Comparison of ENCODE assay signal across 9 mouse cellular contexts in genomic region chr5:137553000-137553399, GRCm38 (mm10). TPM values are rescaled to one million over a fixed set of nuclear protein-coding genes. Genes with fewer than 3 reads are reported as not detected.
DNase-seq lines count a peak whose midpoint lies in the region; ATAC-seq and TF ChIP-seq lines count a peak whose summit lies in the region.
"Had no signal": no experiment of that assay in that cellular context is flagged by ENCODE, and none has a peak within 500 bp of the region (broad histone marks: within the 10 kb centered on the region; RNA-seq: fewer than 3 reads in every experiment).

No protein-coding gene starts in this region.

- no peaks in the 10 kb centered on the region for H3K36me3 ChIP-seq in lung, postnatal 0 days (ENCODE audit: insufficient read depth, low read length)
- H3K36me3 ChIP-seq in hindbrain, embryonic 11.5 days (ENCODE audit: control insufficient read depth, insufficient read depth, low read length), result no peaks in the 10 kb centered on the region
- no peaks in the 10 kb centered on the region for H3K36me3 ChIP-seq in liver, embryonic 14.5 days (replicated peaks; ENCODE audit: control insufficient read depth, insufficient read depth, low read depth)

- H3K9me3 ChIP-seq in lung, postnatal 0 days (ENCODE audit: low read length), result no peaks in the 10 kb centered on the region
- H3K9me3 ChIP-seq in hindbrain, embryonic 11.5 days (ENCODE audit: control insufficient read depth, low read length), result no peaks in the 10 kb centered on the region
- no peaks in the 10 kb centered on the region for H3K9me3 ChIP-seq in liver, embryonic 14.5 days (ENCODE audit: control insufficient read depth, low read length)

- H3K4me2 ChIP-seq in lung, postnatal 0 days (replicated peaks; ENCODE audit: low read depth, low read length), result 0 out of 2 replicates have a peak overlapping the region, but pooled peaks have one; percentile 5
- H3K4me2 ChIP-seq in hindbrain, embryonic 11.5 days (replicated peaks; ENCODE audit: low read depth, low read length), result peak overlapping the region; percentile 35
- peak overlapping the region; percentile 23 for H3K4me2 ChIP-seq in liver, embryonic 14.5 days (ENCODE audit: low read depth)

- ATAC-seq in lung, postnatal 0 days, result no peak
- peak; percentile 43 for ATAC-seq in hindbrain, embryonic 11.5 days (ENCODE audit: low FRiP score)
- ATAC-seq in liver, embryonic 14.5 days (ENCODE audit: insufficient read depth), result no peak

- no peak for DNase-seq in lung, postnatal 0 days (ENCODE audit: low spot score)
- no peak for DNase-seq in lung, postnatal 25 days (ENCODE audit: low spot score)
- DNase-seq in hindbrain, embryonic 11.5 days (ENCODE audit: low spot score), result no peak
- no peak for DNase-seq in liver, embryonic 14.5 days (ENCODE audit: low read depth in 3 of 3, low spot score in 3 of 3)
- no peak for DNase-seq in urinary bladder, postnatal 25 days (ENCODE audit: low spot score)
- no peak for DNase-seq in retina, postnatal 1 day
- DNase-seq in layer of hippocampus, postnatal 36 days, result no peak

- 0 out of 2 replicates have a peak, but pooled peaks cover 6% of the 10 kb centered on the region for H3K27me3 ChIP-seq in lung, postnatal 0 days (replicated peaks; ENCODE audit: insufficient read depth, low read length)
- no peaks in the 10 kb centered on the region; the same call in 1 of the 2 replicates for H3K27me3 ChIP-seq in hindbrain, embryonic 11.5 days (ENCODE audit: control insufficient read depth, insufficient read depth, low read length)
- peaks cover 17% of the 10 kb centered on the region for H3K27me3 ChIP-seq in liver, embryonic 14.5 days (ENCODE audit: control insufficient read depth, insufficient read depth, low read length)

- H3K4me1 ChIP-seq in lung, postnatal 0 days (ENCODE audit: insufficient read depth, low read depth, low read length), result no peaks in the 10 kb centered on the region
- H3K4me1 ChIP-seq in hindbrain, embryonic 11.5 days (replicated peaks; ENCODE audit: control insufficient read depth, insufficient read depth, low read length), result no peaks in the 10 kb centered on the region
- no peaks in the 10 kb centered on the region; a peak in 1 of 4 replicates for H3K4me1 ChIP-seq in liver, embryonic 14.5 days (replicated peaks; ENCODE audit: control insufficient read depth in 2 of 2, insufficient read depth in 2 of 2, low read length in 1 of 2)

- no peak overlapping the region for H3K27ac ChIP-seq in lung, postnatal 0 days (ENCODE audit: low read length)
- no peak overlapping the region for H3K27ac ChIP-seq in hindbrain, embryonic 11.5 days (ENCODE audit: low read depth, low read length)
- no peak overlapping the region for H3K27ac ChIP-seq in liver, embryonic 14.5 days

- WGBS in lung, postnatal 0 days, result 21% methylated on average over 6 of the region's 6 CpGs
- WGBS in hindbrain, embryonic 11.5 days, result 29% methylated on average over 6 of the region's 6 CpGs
- 22% methylated on average over 6 of the region's 6 CpGs for WGBS in liver, embryonic 14.5 days (ENCODE audit: insufficient replicate concordance)

- no peak for TF ChIP-seq CTCF in lung, postnatal 0 days (IDR thresholded peaks at IDR 0.05)
- no peak for TF ChIP-seq CTCF in liver, embryonic 14.5 days (IDR thresholded peaks at IDR 0.05; ENCODE audit: low read depth)

- no peak overlapping the region for H3K4me3 ChIP-seq in lung, postnatal 0 days (ENCODE audit: low read depth, low read length)
- peak overlapping the region; percentile 45 for H3K4me3 ChIP-seq in hindbrain, embryonic 11.5 days (ENCODE audit: low read depth, low read length)
- H3K4me3 ChIP-seq in liver, embryonic 14.5 days (ENCODE audit: insufficient read depth in 1 of 2, low read depth in 2 of 2, low read length in 2 of 2), result no peak overlapping the region

- H3K9ac ChIP-seq in lung, postnatal 0 days (replicated peaks; ENCODE audit: low read depth), result no peak overlapping the region
- H3K9ac ChIP-seq in hindbrain, embryonic 11.5 days (ENCODE audit: low read depth, low read length), result no peak overlapping the region; the same call in 1 of the 2 replicates
- H3K9ac ChIP-seq in liver, embryonic 14.5 days (replicated peaks), result no peak overlapping the region

- TF ChIP-seq EP300 in lung, postnatal 0 days (IDR thresholded peaks at IDR 0.05), result no peak
- TF ChIP-seq EP300 in liver, embryonic 14.5 days (IDR thresholded peaks at IDR 0.05; ENCODE audit: low read depth), result no peak

RNA-seq across cellular contexts. Expression of gene Actl6b, which starts 0.3 kb away (rescaled TPM):
- 0.15 TPM in 1 of 2 replicates, not detected in the other for polyA plus RNA-seq in lung, postnatal 0 days (2015; fragmentation: Nextera tagmentation; extraction: Ambion mirVana)
- 45.4 and 47.6 TPM in 2 replicates for polyA plus RNA-seq in hindbrain, embryonic 11.5 days (2014; fragmentation: Nextera tagmentation; extraction: Ambion mirVana)
- 0.15 TPM in 1 of 2 replicates, not detected in the other for polyA plus RNA-seq in liver, embryonic 14.5 days (2012; rRNA removed)
- not detected in 2 replicates for polyA plus RNA-seq in liver, embryonic 14.5 days (2014; fragmentation: Nextera tagmentation; extraction: Ambion mirVana)
- 100 to 1,000 TPM; 127 to 138 TPM for total RNA-seq in layer of hippocampus, postnatal 36 days (2021)
- total RNA-seq: heart, postnatal 36 days; liver, adult 2 months had no signal
- polyA plus RNA-seq: liver, adult 2 months had no signal

RNA-seq across cellular contexts. Expression of gene Tfr2, which starts 16.6 kb away (rescaled TPM):
- polyA plus RNA-seq in lung, postnatal 0 days (2015; fragmentation: Nextera tagmentation; extraction: Ambion mirVana), result 0.33 and 0.87 TPM in 2 replicates
- 2.5 and 2.7 TPM in 2 replicates for polyA plus RNA-seq in hindbrain, embryonic 11.5 days (2014; fragmentation: Nextera tagmentation; extraction: Ambion mirVana)
- polyA plus RNA-seq in liver, embryonic 14.5 days (2012; rRNA removed), result 45.7 and 49.5 TPM in 2 replicates
- polyA plus RNA-seq in liver, embryonic 14.5 days (2014; fragmentation: Nextera tagmentation; extraction: Ambion mirVana), result 37.6 and 41.1 TPM in 2 replicates
- total RNA-seq in layer of hippocampus, postnatal 36 days (2021), result 10 to 100 TPM; 13.4 to 16.1 TPM
- total RNA-seq: heart, postnatal 36 days had no signal

RNA-seq across cellular contexts. Expression of gene Gnb2, which starts 19.7 kb away (rescaled TPM):
- polyA plus RNA-seq in lung, postnatal 0 days (2015; fragmentation: Nextera tagmentation; extraction: Ambion mirVana), result 507 and 513 TPM in 2 replicates
- polyA plus RNA-seq in hindbrain, embryonic 11.5 days (2014; fragmentation: Nextera tagmentation; extraction: Ambion mirVana), result 475 and 483 TPM in 2 replicates
- 211 and 215 TPM in 2 replicates for polyA plus RNA-seq in liver, embryonic 14.5 days (2012; rRNA removed)
- 151 and 157 TPM in 2 replicates for polyA plus RNA-seq in liver, embryonic 14.5 days (2014; fragmentation: Nextera tagmentation; extraction: Ambion mirVana)
- total RNA-seq in layer of hippocampus, postnatal 36 days (2021), result 100 to 1,000 TPM; 554 to 565 TPM

RNA-seq across cellular contexts. Expression of gene Epo, which starts 20.0 kb away (rescaled TPM):
- polyA plus RNA-seq in lung, postnatal 0 days (2015; fragmentation: Nextera tagmentation; extraction: Ambion mirVana), result not detected in 2 replicates
- 0.38 and 1.1 TPM in 2 replicates for polyA plus RNA-seq in hindbrain, embryonic 11.5 days (2014; fragmentation: Nextera tagmentation; extraction: Ambion mirVana)
- polyA plus RNA-seq in liver, embryonic 14.5 days (2012; rRNA removed), result 0.40 and 0.47 TPM in 2 replicates
- polyA plus RNA-seq in liver, embryonic 14.5 days (2014; fragmentation: Nextera tagmentation; extraction: Ambion mirVana), result 0.62 and 0.85 TPM in 2 replicates
- not detected for total RNA-seq in layer of hippocampus, postnatal 36 days (2021)
- total RNA-seq: heart, postnatal 36 days; liver, adult 2 months had no signal
- polyA plus RNA-seq: liver, adult 2 months had no signal

RNA-seq across cellular contexts. Expression of gene Gigyf1, which starts 34.7 kb away (rescaled TPM):
- 10.6 and 12.4 TPM in 2 replicates for polyA plus RNA-seq in lung, postnatal 0 days (2015; fragmentation: Nextera tagmentation; extraction: Ambion mirVana)
- 10.6 and 15.4 TPM in 2 replicates for polyA plus RNA-seq in hindbrain, embryonic 11.5 days (2014; fragmentation: Nextera tagmentation; extraction: Ambion mirVana)
- polyA plus RNA-seq in liver, embryonic 14.5 days (2012; rRNA removed), result 4.6 and 5.7 TPM in 2 replicates
- polyA plus RNA-seq in liver, embryonic 14.5 days (2014; fragmentation: Nextera tagmentation; extraction: Ambion mirVana), result 2.1 and 2.8 TPM in 2 replicates
- total RNA-seq in layer of hippocampus, postnatal 36 days (2021), result 10 to 100 TPM; 56.7 to 58.9 TPM

Comparison
In these comparisons a context has a peak if more than half of its experiments do, and no peak if none do; other contexts are left out.
1. RNA of gene Actl6b, which starts 0.3 kb away (polyA plus RNA-seq): 45.4 to 47.6 TPM in hindbrain, embryonic 11.5 days; 0.15 TPM in liver, embryonic 14.5 days and 0.15 TPM in lung, postnatal 0 days; every median in the first group is over 10 times any median in the second.
2. RNA of gene Tfr2, which starts 16.6 kb away (polyA plus RNA-seq): 37.6 to 49.5 TPM in liver, embryonic 14.5 days; 2.5 to 2.7 TPM in hindbrain, embryonic 11.5 days and 0.33 to 0.87 TPM in lung, postnatal 0 days; every median in the first group is over 10 times any median in the second.
3. Peak in every context shown above with its lines, with median percentiles within 50 percentile points of each other: H3K4me2 ChIP-seq.